Mouse (Mus musculus) lung, postnatal 0 days (tissue): ENCODE data around the gene Fzd7.

Experiments used
- CTCF ChIP-seq: IDR thresholded peaks from 2 replicates; pipeline ENCODE4 v1.5.1; 2016; ENCODE audit warnings: antibody characterized with exemption, mild to moderate bottlenecking
- EP300 ChIP-seq: IDR thresholded peaks from 2 replicates; pipeline ENCODE4 v1.6.1; 2016; ENCODE audit warnings: antibody characterized with exemption, mild to moderate bottlenecking, control low read depth

DNA sequence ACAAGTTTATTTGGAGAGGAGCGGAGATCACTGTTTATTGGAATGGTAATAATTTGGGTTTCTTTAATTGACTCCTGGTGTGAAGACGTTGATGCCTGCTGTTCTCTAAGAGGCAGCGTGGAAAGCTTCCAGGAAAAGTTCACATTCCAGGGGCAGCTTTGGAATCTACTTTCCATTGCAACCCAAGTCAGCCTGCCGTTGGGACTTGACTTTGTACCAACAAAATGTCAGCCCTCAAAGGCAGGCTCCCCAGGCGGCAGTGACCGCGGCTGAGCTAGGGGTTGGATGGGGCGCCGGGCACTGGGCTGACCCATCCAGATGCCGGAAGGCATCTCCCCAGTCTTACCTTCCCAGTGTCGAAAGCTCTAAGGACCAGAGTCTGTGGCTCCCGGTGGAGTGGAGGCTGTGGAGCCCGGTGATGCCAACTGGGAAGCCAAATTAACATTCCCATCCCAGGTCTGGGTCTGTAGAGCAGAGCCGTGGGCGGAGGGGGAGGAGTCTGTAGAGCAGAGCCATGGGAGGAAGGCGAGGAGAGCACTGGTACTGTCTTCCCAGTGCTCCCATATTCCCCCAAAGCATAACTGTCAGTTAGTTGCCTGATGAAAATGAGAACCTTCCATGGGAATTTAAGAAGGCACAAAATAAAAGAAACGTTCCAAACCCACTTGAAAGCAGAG, 26.4 kb downstream of the Fzd7 start:
- TF ChIP-seq CTCF (no peak), EP300 (peak; percentile 78; the same call in 1 of the 2 replicates)
